ENCODE assay signal across 8 mouse cellular contexts in the genomic region with DNA sequence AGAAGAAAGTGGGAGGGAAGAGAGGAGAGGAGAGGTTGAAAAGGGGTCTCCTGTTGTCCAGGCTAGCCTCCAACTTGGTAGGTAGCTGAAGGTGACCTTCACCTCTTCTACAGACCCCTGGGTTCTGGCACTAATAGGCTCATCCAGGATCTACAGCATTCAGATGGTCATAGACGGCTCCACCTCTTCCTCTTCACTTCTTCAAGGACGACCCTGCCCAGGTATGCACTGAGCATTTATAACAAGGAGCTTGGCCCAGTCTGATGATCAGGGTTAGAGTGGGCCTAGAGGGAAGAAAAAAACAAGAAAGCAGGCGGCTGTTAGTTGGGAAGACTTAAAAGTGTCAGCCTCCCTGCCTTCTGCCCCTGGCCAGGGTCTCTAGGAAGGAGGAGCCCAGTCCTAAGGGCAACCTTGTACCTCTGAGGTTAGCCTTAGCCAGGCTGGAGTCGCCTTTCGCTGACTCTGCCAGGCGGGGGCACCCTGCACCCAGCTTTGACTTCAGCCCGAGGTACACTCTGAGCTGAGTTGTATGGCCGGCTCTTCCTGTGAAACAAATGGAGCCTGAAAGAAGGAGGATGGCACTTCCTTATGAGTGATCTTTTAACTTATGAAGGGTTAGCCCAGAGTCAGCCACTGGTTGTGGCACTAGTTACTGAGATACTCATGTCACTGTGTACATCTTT. TPM values are rescaled to one million over a fixed set of nuclear protein-coding genes. Genes with fewer than 3 reads are reported as not detected.
A peak's percentile ranks its signal among the peaks of the same experiment; 100 is the strongest.
DNase-seq lines count a peak whose midpoint lies in the region; ATAC-seq and TF ChIP-seq lines count a peak whose summit lies in the region.

No protein-coding gene starts in this region.

- no peak overlapping the region for H3K4me3 ChIP-seq in MEL (ENCODE audit: control insufficient read depth in 1 of 2, insufficient read depth in 1 of 2, low read depth in 2 of 2, low read length in 2 of 2)
- H3K4me3 ChIP-seq in kidney, postnatal 0 days (replicated peaks; ENCODE audit: low read depth, low read length) = no peak overlapping the region
- no peak overlapping the region for H3K4me3 ChIP-seq in liver, embryonic 15.5 days (replicated peaks)

- DNase-seq in 3134 (ENCODE audit: extremely low read depth, insufficient read length, low spot score) = peak; percentile 45
- peak; percentile 77 for DNase-seq in MEL (ENCODE audit: low read depth, low spot score)
- DNase-seq in cerebellum, adult 9-11 months = peak; percentile 51
- peak; percentile 65 for DNase-seq in gastrocnemius, postnatal 14 days
- peak; percentile 69 for DNase-seq in kidney, postnatal 0 days (ENCODE audit: low spot score)
- peak; percentile 50 for DNase-seq in ovary, postnatal 14 days (ENCODE audit: low spot score)
- peak; percentile 82 for DNase-seq in thymus, postnatal 14 days

- H3K79me2 ChIP-seq in MEL (ENCODE audit: control insufficient read depth, insufficient read depth, low read length, poor library complexity) = no peaks in the 10 kb centered on the region

- peak in 2 of 3 experiments; percentile 62 to 94 for TF ChIP-seq CTCF in MEL (IDR thresholded peaks at IDR 0.05 in 2 of 3, conservative IDR thresholded peaks at IDR 0.05 in 1 of 3; ENCODE audit: control insufficient read depth in 1 of 3, insufficient read depth in 1 of 3, low read depth in 2 of 3, low read length in 3 of 3, poor library complexity in 1 of 3, severe bottlenecking in 1 of 3)
- TF ChIP-seq CTCF in kidney, postnatal 0 days (IDR thresholded peaks at IDR 0.05; ENCODE audit: low read depth) = peak; percentile 79

- H3K27me3 ChIP-seq in MEL (ENCODE audit: control insufficient read depth in 1 of 2, insufficient read depth in 2 of 2, low read length in 2 of 2) = no peaks in the 10 kb centered on the region
- H3K27me3 ChIP-seq in kidney, postnatal 0 days (ENCODE audit: insufficient read depth, low read length) = no peaks in the 10 kb centered on the region
- H3K27me3 ChIP-seq in liver, embryonic 15.5 days = 0 out of 2 replicates have a peak, but pooled peaks cover 3% of the 10 kb centered on the region

- no peak overlapping the region for H3K9ac ChIP-seq in MEL (ENCODE audit: control insufficient read depth, low read depth, low read length, poor library complexity, severe bottlenecking)
- H3K9ac ChIP-seq in kidney, postnatal 0 days (ENCODE audit: low read depth, low read length) = no peak overlapping the region
- H3K9ac ChIP-seq in liver, embryonic 15.5 days = no peak overlapping the region

- no peak overlapping the region for H3K4me2 ChIP-seq in kidney, postnatal 0 days (ENCODE audit: low read length)
- H3K4me2 ChIP-seq in liver, embryonic 15.5 days = no peak overlapping the region

- peak; percentile 86 for ATAC-seq in kidney, postnatal 0 days (replicated peaks; ENCODE audit: low FRiP score, low read depth)
- ATAC-seq in liver, embryonic 15.5 days (ENCODE audit: insufficient read depth) = peak; percentile 61

- intact Hi-C loops in gastrocnemius, postnatal 14 days (cut with DNase I; ENCODE audit: low total_unique reads) = loop anchor here (10.0 kb wide), 2 partner anchors 93 to 313 kb away; no protein-coding TSS in a partner anchor

- no peak for TF ChIP-seq POLR2A in MEL (IDR thresholded peaks at IDR 0.05; ENCODE audit: control insufficient read depth in 1 of 2, insufficient read depth in 1 of 2, low read depth in 1 of 2, low read length in 2 of 2, poor library complexity in 1 of 2)

- peaks cover 3 to 4% of the 10 kb centered on the region in 2 experiments; a peak in 3 of 4 replicates for H3K4me1 ChIP-seq in MEL (ENCODE audit: control insufficient read depth in 1 of 2, insufficient read depth in 2 of 2, low read length in 2 of 2)
- H3K4me1 ChIP-seq in kidney, postnatal 0 days (replicated peaks; ENCODE audit: insufficient read depth, low read length) = no peaks in the 10 kb centered on the region
- H3K4me1 ChIP-seq in liver, embryonic 15.5 days (replicated peaks) = 0 out of 2 replicates have a peak, but pooled peaks cover 4% of the 10 kb centered on the region

- peaks cover 0 to 3% of the 10 kb centered on the region in 2 experiments; a peak in 2 of 4 replicates for H3K36me3 ChIP-seq in MEL (ENCODE audit: control insufficient read depth in 1 of 2, insufficient read depth in 2 of 2, low read length in 2 of 2)
- H3K36me3 ChIP-seq in kidney, postnatal 0 days (ENCODE audit: insufficient read depth, low read length) = no peaks in the 10 kb centered on the region
- H3K36me3 ChIP-seq in liver, embryonic 15.5 days (replicated peaks) = no peaks in the 10 kb centered on the region

- H3K27ac ChIP-seq in MEL (ENCODE audit: control insufficient read depth, low read depth, low read length) = no peak overlapping the region
- H3K27ac ChIP-seq in kidney, postnatal 0 days = no peak overlapping the region
- no peak overlapping the region for H3K27ac ChIP-seq in liver, embryonic 15.5 days (replicated peaks)

- H3K9me3 ChIP-seq in MEL (replicated peaks; ENCODE audit: insufficient read depth, low read length) = no peaks in the 10 kb centered on the region
- H3K9me3 ChIP-seq in kidney, postnatal 0 days (replicated peaks; ENCODE audit: low read length) = no peaks in the 10 kb centered on the region
- no peaks in the 10 kb centered on the region for H3K9me3 ChIP-seq in liver, embryonic 15.5 days (replicated peaks)

- TF ChIP-seq RAD21 in MEL (IDR thresholded peaks at IDR 0.05; ENCODE audit: low read depth, low read length) = peak; percentile 98

- WGBS in kidney, postnatal 0 days = 20% methylated on average over 8 of the region's 8 CpGs
- WGBS in liver, embryonic 15.5 days (ENCODE audit: insufficient replicate concordance) = 8% methylated on average over 8 of the region's 8 CpGs

- TF ChIP-seq EP300 in MEL (IDR thresholded peaks at IDR 0.05; ENCODE audit: low read depth in 1 of 2, low read length in 2 of 2) = no peak

TF ChIP-seq in MEL, 35 proteins besides CTCF, POLR2A, EP300 and RAD21:
- TF ChIP-seq JUND (IDR thresholded peaks at IDR 0.05; ENCODE audit: low read depth, low read length) = no peak
- no peak for TF ChIP-seq E2F4 (IDR thresholded peaks at IDR 0.05; ENCODE audit: borderline replicate concordance, low read depth, low read length)
- TF ChIP-seq SIN3A (IDR thresholded peaks at IDR 0.05; ENCODE audit: low read length) = peak; percentile 47; the same call in 1 of the 2 replicates
- no peak for TF ChIP-seq NRF1 (IDR thresholded peaks at IDR 0.05; ENCODE audit: insufficient read depth, low read depth, low read length, poor library complexity, severe bottlenecking)
- TF ChIP-seq ZNF384 (IDR thresholded peaks at IDR 0.05; ENCODE audit: low read depth, low read length) = 0 out of 2 replicates have a peak, but pooled peaks have one; percentile 31
- TF ChIP-seq GATA1 (IDR thresholded peaks at IDR 0.05; ENCODE audit: low read depth, low read length) = no peak
- peak; percentile 95 for TF ChIP-seq ZC3H11A (IDR thresholded peaks at IDR 0.05; ENCODE audit: low read depth, low read length)
- TF ChIP-seq SMC3 (IDR thresholded peaks at IDR 0.05; ENCODE audit: low read depth, low read length) = peak; percentile 92
- peak; percentile 24; the same call in 1 of the 2 replicates for TF ChIP-seq ELF1 (IDR thresholded peaks at IDR 0.05; ENCODE audit: low read depth, low read length)
- no peak for TF ChIP-seq POLR2AphosphoS5 (IDR thresholded peaks at IDR 0.05; ENCODE audit: borderline replicate concordance, low read depth, low read length)
- TF ChIP-seq MAX (IDR thresholded peaks at IDR 0.05; ENCODE audit: low read length) = no peak
- peak; percentile 40; the same call in 1 of the 2 replicates for TF ChIP-seq MAZ (IDR thresholded peaks at IDR 0.05; ENCODE audit: low read depth, low read length)
- TF ChIP-seq HCFC1 (IDR thresholded peaks at IDR 0.05; ENCODE audit: low read depth, low read length) = 0 out of 2 replicates have a peak, but pooled peaks have one; percentile 18
- no peak for TF ChIP-seq KAT2A (conservative IDR thresholded peaks at IDR 0.05; ENCODE audit: low read depth, low read length)
- TF ChIP-seq MYB (IDR thresholded peaks at IDR 0.05; ENCODE audit: low read depth, low read length) = no peak

RNA-seq across cellular contexts. Expression of gene Ahcy, which starts 8.0 kb away (rescaled TPM):
- total RNA-seq in MEL (2012; rRNA removed) = 255 and 325 TPM in 2 replicates
- polyA plus RNA-seq in MEL (2012; ENCODE audit: insufficient read depth in 1 of 2, insufficient read length in 2 of 2, low read depth in 1 of 2, low replicate concordance in 2 of 2, missing spikeins in 1 of 2) = 1,000 to 10,000 TPM in 1 of 2 experiments, 100 to 1,000 TPM in 1; 364 to 5,082 TPM
- total RNA-seq in gastrocnemius, postnatal 14 days (2021) = 10 to 100 TPM; 15.4 to 18.3 TPM
- polyA plus RNA-seq in kidney, postnatal 0 days (2015; fragmentation: Nextera tagmentation; extraction: Ambion mirVana) = 47.2 and 52.1 TPM in 2 replicates
- 63.1 and 74.4 TPM in 2 replicates for polyA plus RNA-seq in liver, embryonic 15.5 days (2015; fragmentation: Nextera tagmentation; extraction: Ambion mirVana)

RNA-seq across cellular contexts. Expression of gene Itch, which starts 51.0 kb away (rescaled TPM):
- 18.1 and 18.3 TPM in 2 replicates for total RNA-seq in MEL (2012; rRNA removed)
- 10 to 100 TPM; 15.2 to 53.6 TPM for polyA plus RNA-seq in MEL (2012; ENCODE audit: insufficient read depth in 1 of 2, insufficient read length in 2 of 2, low read depth in 1 of 2, low replicate concordance in 2 of 2, missing spikeins in 1 of 2)
- 10 to 100 TPM; 23.0 to 24.4 TPM for total RNA-seq in gastrocnemius, postnatal 14 days (2021)
- 28.6 and 31.9 TPM in 2 replicates for polyA plus RNA-seq in kidney, postnatal 0 days (2015; fragmentation: Nextera tagmentation; extraction: Ambion mirVana)
- polyA plus RNA-seq in liver, embryonic 15.5 days (2015; fragmentation: Nextera tagmentation; extraction: Ambion mirVana) = 16.0 and 17.2 TPM in 2 replicates
